Mouse (Mus musculus) effector memory CD4-positive, alpha-beta T cell, adult 7 months (primary cell): Measurements from ENCODE around the gene Gm3020. TPM values are rescaled to one million over a fixed set of nuclear protein-coding genes. Genes with fewer than 3 reads are reported as not detected.

ENCODE experiments used
- polyA plus RNA-seq: library from polyadenylated mRNA; unstranded; fragments of 100-300 nt; shearing (Covaris generic); gene quantifications from one replicate; pipeline ENCODE4 v1.2.1, GENCODE M21; 2017

Gene Gm3020
- not detected for polyA plus RNA-seq

GRCm38 (mm10) chr14:3651730-3652129 is at the start of gene Gm3020:
TSS of gene Gm3020 (plus strand) at chr14:3652030.

GRCm38 (mm10) chr14:3634212-3634611 is 17.6 kb upstream of the Gm3020 start, which contains the start of gene Gm3012:
TSS of gene Gm3012 (plus strand) at chr14:3634512.

GRCm38 (mm10) chr14:3688483-3688882 is 36.7 kb downstream of the Gm3020 start, which contains the start of gene Gm3043:
TSS of gene Gm3043 (plus strand) at chr14:3688783.

Other genes starting within 250 kb of the Gm3020 start
- gene Gm10409, start 239.4 kb upstream of the Gm3020 start, polyA plus RNA-seq, result not detected
- not detected for gene Gm3005, start 223.9 kb upstream of the Gm3020 start, polyA plus RNA-seq
- not detected for gene Gm10408, start 202.7 kb upstream of the Gm3020 start, polyA plus RNA-seq
- not detected for gene Gm3012, start 17.5 kb upstream of the Gm3020 start, polyA plus RNA-seq
- not detected for gene Gm3043, start 36.8 kb downstream of the Gm3020 start, polyA plus RNA-seq
- gene Gm3002, start 158.0 kb downstream of the Gm3020 start, polyA plus RNA-seq, result not detected
- gene Gm3033, start 194.2 kb downstream of the Gm3020 start, polyA plus RNA-seq, result not detected
- gene Gm2916, start 232.1 kb downstream of the Gm3020 start, polyA plus RNA-seq, result not detected